Mouse (Mus musculus) CH12.LX (cell line): ENCODE results near the gene Ece2. TPM values are rescaled to one million over a fixed set of nuclear protein-coding genes. Genes with fewer than 3 reads are reported as not detected.

Experiments
- DNase-seq: peaks from one replicate; pipeline ENCODE4 v3.0.0-alpha.2; 2013; ENCODE audit errors: extremely low read depth
- H3K27ac ChIP-seq: 2 replicates; pipeline ENCODE4 v1.5.1; 2012; ENCODE audit warnings: low read depth, mild to moderate bottlenecking, control low read depth, moderate library complexity; ENCODE audit not compliant: insufficient read depth
- H3K27me3 ChIP-seq: replicated peaks from 2 replicates; pipeline ENCODE3; 2012; ENCODE audit warnings: inconsistent platforms
- H3K36me3 ChIP-seq, 2 experiments: replicated peaks in 1 of 2; 2 replicates each; pipeline versions ENCODE3 to v1.6.1; 2012; ENCODE audit warnings: inconsistent platforms in 1 of 2, low read length in 1 of 2, mild to moderate bottlenecking in 1 of 2, mixed read lengths in 1 of 2, moderate library complexity in 1 of 2; ENCODE audit not compliant: control insufficient read depth in 1 of 2, insufficient read depth in 1 of 2
- H3K4me1 ChIP-seq, 2 experiments: 2 replicates each; pipeline ENCODE4 v1.6.1; 2012; ENCODE audit warnings: inconsistent platforms in 1 of 2, moderate library complexity in 1 of 2; ENCODE audit not compliant: insufficient read depth in 2 of 2, control insufficient read depth in 1 of 2
- H3K4me2 ChIP-seq: 2 replicates; pipeline ENCODE4 v1.6.1; 2012; ENCODE audit warnings: low read depth, mild to moderate bottlenecking, control low read depth; ENCODE audit not compliant: poor library complexity, insufficient read depth, severe bottlenecking
- H3K4me3 ChIP-seq, 3 experiments: fragments of 150-350 bp in 1 of 3; sonication (generic) in 1 of 3; replicated peaks in 1 of 3; 2 replicates each; pipeline versions ENCODE3 to v1.5.1; 2011 to 2012; ENCODE audit warnings: low read depth in 2 of 3, low read length in 2 of 3, mild to moderate bottlenecking in 2 of 3, moderate library complexity in 2 of 3, control low read depth in 1 of 3, improper control_type of control experiment in 1 of 3, inconsistent platforms in 1 of 3, mixed read lengths in 1 of 3; ENCODE audit not compliant: poor library complexity in 1 of 3
- H3K79me2 ChIP-seq: replicated peaks from 2 replicates; pipeline ENCODE4 v1.6.1; 2012; ENCODE audit warnings: mild to moderate bottlenecking, moderate library complexity; ENCODE audit not compliant: control insufficient read depth, poor library complexity, insufficient read depth, severe bottlenecking; ENCODE audit errors: extremely low read depth
- H3K9ac ChIP-seq: 2 replicates; pipeline ENCODE4 v1.6.1; 2012; ENCODE audit warnings: low read depth, mild to moderate bottlenecking, control low read depth, moderate library complexity; ENCODE audit not compliant: insufficient read depth
- H3K9me3 ChIP-seq: replicated peaks from 2 replicates; pipeline ENCODE3; 2012; ENCODE audit warnings: low read length, inconsistent platforms, mixed read lengths
- BHLHE40 ChIP-seq: IDR thresholded peaks from 2 replicates; pipeline ENCODE4 v1.6.1; 2011; ENCODE audit warnings: mild to moderate bottlenecking, low read depth, low read length, improper control_type of control experiment
- CHD1 ChIP-seq: IDR thresholded peaks from 2 replicates; pipeline ENCODE4 v1.6.1; 2012; ENCODE audit warnings: low read depth, low read length, improper control_type of control experiment, inconsistent platforms
- CHD2 ChIP-seq: IDR thresholded peaks from 2 replicates; pipeline ENCODE4 v1.6.1; 2011; ENCODE audit warnings: low read length, improper control_type of control experiment
- CTCF ChIP-seq, 2 experiments: IDR thresholded peaks in 1 of 2; conservative IDR thresholded peaks in 1 of 2; 2 replicates each; pipeline ENCODE4 v1.5.1; 2011 to 2012; ENCODE audit warnings: low read depth in 2 of 2, low read length in 2 of 2, improper control_type of control experiment in 1 of 2, inconsistent platforms in 1 of 2, mild to moderate bottlenecking in 1 of 2, moderate library complexity in 1 of 2
- E2F4 ChIP-seq: IDR thresholded peaks from 2 replicates; pipeline ENCODE4 v1.6.1; 2011; ENCODE audit warnings: low read depth, low read length, improper control_type of control experiment; ENCODE audit not compliant: insufficient replicate concordance
- EP300 ChIP-seq: IDR thresholded peaks from 2 replicates; pipeline ENCODE4 v1.6.1; 2011; ENCODE audit warnings: low read length, improper control_type of control experiment
- ETS1 ChIP-seq: conservative IDR thresholded peaks from 2 replicates; pipeline ENCODE4 v1.6.1; 2012; ENCODE audit warnings: low read depth, mild to moderate bottlenecking, inconsistent platforms, low read length, improper control_type of control experiment, moderate library complexity
- HCFC1 ChIP-seq: IDR thresholded peaks from 2 replicates; pipeline ENCODE4 v1.6.1; 2012; ENCODE audit warnings: low read depth, mild to moderate bottlenecking, inconsistent platforms, low read length, improper control_type of control experiment
- IRF4 ChIP-seq: IDR thresholded peaks from 2 replicates; pipeline ENCODE4 v1.6.1; 2014; ENCODE audit warnings: low read depth, mild to moderate bottlenecking, inconsistent platforms, low read length, improper control_type of control experiment
- JUN ChIP-seq: IDR thresholded peaks from 2 replicates; pipeline ENCODE4 v1.6.1; 2011; ENCODE audit warnings: low read depth, mild to moderate bottlenecking, low read length, improper control_type of control experiment, moderate library complexity; ENCODE audit not compliant: insufficient read depth
- JUND ChIP-seq: conservative IDR thresholded peaks from 2 replicates; pipeline ENCODE4 v1.6.1; 2011; ENCODE audit warnings: low read depth, low read length, improper control_type of control experiment
- MAFK ChIP-seq: IDR thresholded peaks from 2 replicates; pipeline ENCODE4 v1.6.1; 2011; ENCODE audit warnings: low read length, improper control_type of control experiment; ENCODE audit not compliant: insufficient replicate concordance
- MAZ ChIP-seq: IDR thresholded peaks from 2 replicates; pipeline ENCODE4 v1.6.1; 2012; ENCODE audit warnings: low read depth, mild to moderate bottlenecking, inconsistent platforms, low read length, improper control_type of control experiment, moderate library complexity
- MEF2A ChIP-seq: IDR thresholded peaks from 2 replicates; pipeline ENCODE4 v1.6.1; 2014; ENCODE audit warnings: low read depth, mild to moderate bottlenecking, inconsistent platforms, low read length, improper control_type of control experiment, borderline replicate concordance
- MXI1 ChIP-seq: IDR thresholded peaks from 2 replicates; pipeline ENCODE4 v1.6.1; 2011; ENCODE audit warnings: mild to moderate bottlenecking, low read depth, low read length, improper control_type of control experiment
- MYC ChIP-seq: IDR thresholded peaks from 2 replicates; pipeline ENCODE4 v1.6.1; 2011; ENCODE audit warnings: low read depth, mild to moderate bottlenecking, improper control_type of control experiment, low read length
- NELFE ChIP-seq: IDR thresholded peaks from 2 replicates; pipeline ENCODE4 v1.6.1; 2011; ENCODE audit warnings: low read depth, low read length, improper control_type of control experiment
- NRF1 ChIP-seq: IDR thresholded peaks from 2 replicates; pipeline ENCODE4 v1.6.1; 2014; ENCODE audit warnings: low read depth, mild to moderate bottlenecking, inconsistent platforms, low read length, improper control_type of control experiment, moderate library complexity
- PAX5 ChIP-seq: IDR thresholded peaks from 2 replicates; pipeline ENCODE4 v1.6.1; 2012; ENCODE audit warnings: low read length, inconsistent platforms, mixed read lengths
- RAD21 ChIP-seq: IDR thresholded peaks from 2 replicates; pipeline ENCODE4 v1.6.1; 2011; ENCODE audit warnings: low read depth, mild to moderate bottlenecking, low read length, improper control_type of control experiment, moderate library complexity
- RCOR1 ChIP-seq: conservative IDR thresholded peaks from 2 replicates; pipeline ENCODE4 v1.6.1; 2012; ENCODE audit warnings: low read depth, mild to moderate bottlenecking, inconsistent platforms, low read length, improper control_type of control experiment
- SIN3A ChIP-seq: IDR thresholded peaks from 2 replicates; pipeline ENCODE4 v1.6.1; 2012; ENCODE audit warnings: low read length, improper control_type of control experiment, inconsistent platforms
- SMC3 ChIP-seq: IDR thresholded peaks from 2 replicates; pipeline ENCODE4 v1.6.1; 2011; ENCODE audit warnings: low read depth, low read length, improper control_type of control experiment
- TBP ChIP-seq: conservative IDR thresholded peaks from 2 replicates; pipeline ENCODE4 v1.6.1; 2011; ENCODE audit warnings: low read depth, low read length, improper control_type of control experiment
- TCF12 ChIP-seq: IDR thresholded peaks from 2 replicates; pipeline ENCODE4 v1.6.1; 2014; ENCODE audit warnings: low read depth, mild to moderate bottlenecking, inconsistent platforms, low read length, improper control_type of control experiment
- UBTF ChIP-seq: IDR thresholded peaks from 2 replicates; pipeline ENCODE4 v1.6.1; 2012; ENCODE audit warnings: low read depth, mild to moderate bottlenecking, inconsistent platforms, low read length, improper control_type of control experiment, moderate library complexity
- USF1 ChIP-seq: IDR thresholded peaks from 2 replicates; pipeline ENCODE4 v1.6.1; 2014; ENCODE audit warnings: low read depth, mild to moderate bottlenecking, inconsistent platforms, low read length, improper control_type of control experiment
- USF2 ChIP-seq: conservative IDR thresholded peaks from 2 replicates; pipeline ENCODE4 v1.6.1; 2011; ENCODE audit warnings: low read depth, low read length, improper control_type of control experiment
- ZC3H11A ChIP-seq: IDR thresholded peaks from 2 replicates; pipeline ENCODE4 v1.6.1; 2012; ENCODE audit warnings: low read depth, mild to moderate bottlenecking, inconsistent platforms, low read length, improper control_type of control experiment
- ZKSCAN1 ChIP-seq: IDR thresholded peaks from 2 replicates; pipeline ENCODE4 v1.6.1; 2012; ENCODE audit warnings: low read depth, inconsistent platforms, low read length, improper control_type of control experiment, borderline replicate concordance
- ZMIZ1 ChIP-seq: IDR thresholded peaks from 2 replicates; pipeline ENCODE4 v1.6.1; 2012; ENCODE audit warnings: low read depth, mild to moderate bottlenecking, inconsistent platforms, low read length, improper control_type of control experiment
- ZNF384 ChIP-seq: IDR thresholded peaks from 2 replicates; pipeline ENCODE4 v1.6.1; 2012; ENCODE audit warnings: low read depth, low read length, improper control_type of control experiment, inconsistent platforms
- dilution Hi-C: fragments of 300-500 bp; cut with MboI; formaldehyde crosslinking; loops from 2 replicates; pipeline ENCODE4 v1.14.3; 2020; ENCODE audit warnings: low sequenced_read_pairs; ENCODE audit not compliant: extremely low pct_unique_long_range_greater_than_20kb, extremely low pct_ligation_motif_present
- in situ Hi-C: fragments of 300-500 bp; cut with MboI; formaldehyde crosslinking; loops from 3 replicates; pipeline ENCODE4 v1.14.3; 2019; ENCODE audit warnings: low sequenced_read_pairs, low pct_ligation_motif_present, low pct_unique_long_range_greater_than_20kb, mixed read lengths
- polyA plus RNA-seq: library from polyadenylated mRNA; unstranded; fragments of >175 nt; gene quantifications from 2 replicates; pipeline ENCODE4 v1.2.1, GENCODE M21; 2012; ENCODE audit warnings: low read depth; ENCODE audit not compliant: insufficient read length
- total RNA-seq, 2 experiments: library from RNA; depleted of rRNA; stranded (reverse); fragments of 300-350 nt in 1 of 2; fragments of >200 nt in 1 of 2; gene quantifications; 2 replicates each; pipeline ENCODE4 v1.2.3; 2012 to 2014

Ece2 gene
- total and polyA plus RNA-seq, 3 experiments, result 0.17 to 0.34 (median 0.26) TPM

DNA sequence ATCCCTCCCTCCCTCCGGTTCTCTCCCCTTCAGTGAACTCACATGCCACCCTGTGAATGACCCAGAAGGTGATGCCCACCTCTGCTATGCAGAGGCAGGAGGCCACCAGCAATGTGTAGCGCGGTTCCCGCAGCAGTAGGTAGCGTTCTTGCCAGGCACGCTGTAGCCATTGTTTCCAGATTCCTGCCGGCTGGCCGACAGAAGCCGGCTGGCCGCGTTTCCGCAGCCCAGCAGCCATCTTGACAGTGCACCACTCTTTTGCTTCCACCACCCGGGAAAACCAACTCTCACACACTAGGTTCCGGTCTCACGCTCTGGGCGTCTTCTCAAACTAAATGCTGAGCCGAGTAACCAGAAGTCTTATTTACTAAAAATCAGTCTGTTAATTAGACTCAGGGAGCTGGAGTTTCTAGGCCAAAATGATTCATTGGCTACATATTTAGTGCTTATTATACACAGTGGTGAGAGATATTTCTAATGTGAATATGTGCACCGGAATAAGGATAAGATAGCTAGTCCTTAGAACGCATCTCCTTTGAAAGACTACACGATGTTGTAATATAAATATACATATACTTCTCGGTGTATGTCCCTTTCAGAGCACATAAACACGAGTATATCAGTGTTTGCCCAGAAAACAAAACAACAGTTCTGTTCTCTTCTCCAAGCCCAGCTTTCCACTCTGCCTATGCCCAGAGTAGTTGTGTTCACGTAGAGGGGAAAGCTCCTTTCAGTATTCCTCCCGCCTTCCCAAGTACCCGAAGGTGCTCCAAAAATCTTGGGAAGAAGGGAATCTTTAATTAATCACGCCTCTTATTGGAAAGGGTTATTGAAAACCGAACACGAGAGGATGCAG is 18.9 kb upstream of the Ece2 start (continued):
- 0 out of 2 replicates have a peak, but pooled peaks have one; percentile 31 for TF ChIP-seq RCOR1

DNA sequence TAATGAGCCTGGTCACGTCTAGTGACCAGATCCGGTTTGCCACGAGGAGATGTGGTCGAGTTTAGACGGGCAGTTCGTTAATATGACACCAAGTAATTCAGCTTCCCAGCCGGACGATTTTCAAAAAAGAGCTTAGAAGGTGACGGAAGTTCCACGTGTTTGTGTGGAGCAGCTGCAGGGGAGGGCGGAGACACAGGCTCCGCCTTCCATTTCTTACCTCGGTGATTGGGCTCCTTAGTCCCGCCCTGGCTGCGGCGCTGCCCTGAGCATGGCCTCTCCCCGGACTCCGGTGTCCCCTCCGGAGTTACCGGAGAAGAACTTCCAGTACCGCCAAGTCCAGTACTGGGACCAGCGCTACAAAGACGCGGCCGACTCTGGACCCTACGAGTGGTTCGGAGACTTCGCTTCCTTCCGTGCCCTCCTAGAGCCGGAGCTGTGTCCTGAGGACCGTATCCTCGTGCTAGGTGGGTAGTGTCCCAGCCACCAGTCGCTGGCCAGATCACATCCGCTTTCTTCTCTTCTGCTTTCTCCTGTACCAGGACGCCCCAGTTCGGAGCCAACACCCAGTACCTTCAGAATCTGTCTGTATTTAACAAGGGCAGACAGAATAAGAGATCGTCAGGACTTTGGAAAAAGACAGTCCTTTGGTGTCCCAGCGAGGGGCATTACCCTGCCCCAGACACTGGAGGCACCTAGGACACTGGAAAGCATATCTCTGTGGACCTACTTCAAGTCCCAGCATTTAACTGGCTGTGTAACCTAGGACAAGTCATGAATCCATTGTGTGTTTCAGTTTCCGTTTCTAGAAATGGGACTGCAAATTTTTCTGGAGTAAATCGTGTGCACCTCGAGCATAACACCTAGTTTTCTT is 18.0 kb upstream of the Ece2 start, which contains the start of the genes Eef1akmt4, Gm49333 and Alg3:
TSS of gene Eef1akmt4 (plus strand) at position 237 of the 871 bp plus-strand sequence.
TSS of gene Gm49333 (plus strand) at position 254 of the 871 bp plus-strand sequence.
TSS of gene Alg3 (minus strand) at position 379 of the 871 bp plus-strand sequence.
- dilution Hi-C loops, result no loop called here
- H3K4me2 ChIP-seq, result peak within 1 kb of the TSS; percentile 98
- H3K4me3 ChIP-seq, result peak within 1 kb of the TSS; percentile 70 to 86 (median 79)
- no peaks in the 10 kb centered on the region for H3K27me3 ChIP-seq
- H3K79me2 ChIP-seq, result peaks cover 8% of the 10 kb centered on the region
- H3K9me3 ChIP-seq, result no peaks in the 10 kb centered on the region
- peaks cover 6 to 33% of the 10 kb centered on the region in 2 experiments for H3K4me1 ChIP-seq
- peak within 1 kb of the TSS; percentile 74 for H3K9ac ChIP-seq
- peak within 1 kb of the TSS; percentile 46 for H3K27ac ChIP-seq
- peaks cover 21 to 56% of the 10 kb centered on the region in 2 experiments for H3K36me3 ChIP-seq
- peak; percentile 100 for DNase-seq
- in situ Hi-C loops, result loop anchor here (5.0 to 10.0 kb wide), 2 partner anchors 64 to 317 kb away; partner anchors contain the start of gene Abcf3
- TF ChIP-seq CHD2 (peak; percentile 60; the same call in 1 of the 2 replicates), MYC (peak; percentile 100), MAZ (0 out of 2 replicates have a peak, but pooled peaks have one; percentile 44), ZC3H11A (no peak), ETS1 (peak; percentile 68), SMC3 (no peak), CHD1 (peak; percentile 83; the same call in 1 of the 2 replicates), ZKSCAN1 (no peak), JUND (0 out of 2 replicates have a peak, but pooled peaks have one; percentile 30), RAD21 (no peak), TBP (peak; percentile 91), MAFK (no peak), NRF1 (peak; percentile 64), MEF2A (no peak; the same call in 1 of the 2 replicates), MXI1 (peak; percentile 100), CTCF (conservative IDR thresholded peaks at IDR 0.05 in 1 of 2, IDR thresholded peaks at IDR 0.05 in 1 of 2; ENCODE audit: low read depth in 2 of 2, low read length in 2 of 2) (no peak), IRF4 (0 out of 2 replicates have a peak, but pooled peaks have one; percentile 16), EP300 (no peak), PAX5 (no peak), USF2 (no peak), UBTF (no peak), SIN3A (peak; percentile 99), NELFE (peak; percentile 82), TCF12 (peak; percentile 66; the same call in 1 of the 2 replicates), E2F4 (0 out of 2 replicates have a peak, but pooled peaks have one; percentile 80), BHLHE40 (peak; percentile 92), USF1 (no peak), ZNF384 (no peak), HCFC1 (peak; percentile 83), ZMIZ1 (peak; percentile 68; the same call in 1 of the 2 replicates), JUN (peak; percentile 28; the same call in 1 of the 2 replicates)
